Mouse (Mus musculus): ENCODE results near the gene Tacc2. TPM values are rescaled to one million over a fixed set of nuclear protein-coding genes. Genes with fewer than 3 reads are reported as not detected.

Tacc2 gene
- polyA plus RNA-seq, 1 experiment from 2014 or later = 63.4 TPM

DNA sequence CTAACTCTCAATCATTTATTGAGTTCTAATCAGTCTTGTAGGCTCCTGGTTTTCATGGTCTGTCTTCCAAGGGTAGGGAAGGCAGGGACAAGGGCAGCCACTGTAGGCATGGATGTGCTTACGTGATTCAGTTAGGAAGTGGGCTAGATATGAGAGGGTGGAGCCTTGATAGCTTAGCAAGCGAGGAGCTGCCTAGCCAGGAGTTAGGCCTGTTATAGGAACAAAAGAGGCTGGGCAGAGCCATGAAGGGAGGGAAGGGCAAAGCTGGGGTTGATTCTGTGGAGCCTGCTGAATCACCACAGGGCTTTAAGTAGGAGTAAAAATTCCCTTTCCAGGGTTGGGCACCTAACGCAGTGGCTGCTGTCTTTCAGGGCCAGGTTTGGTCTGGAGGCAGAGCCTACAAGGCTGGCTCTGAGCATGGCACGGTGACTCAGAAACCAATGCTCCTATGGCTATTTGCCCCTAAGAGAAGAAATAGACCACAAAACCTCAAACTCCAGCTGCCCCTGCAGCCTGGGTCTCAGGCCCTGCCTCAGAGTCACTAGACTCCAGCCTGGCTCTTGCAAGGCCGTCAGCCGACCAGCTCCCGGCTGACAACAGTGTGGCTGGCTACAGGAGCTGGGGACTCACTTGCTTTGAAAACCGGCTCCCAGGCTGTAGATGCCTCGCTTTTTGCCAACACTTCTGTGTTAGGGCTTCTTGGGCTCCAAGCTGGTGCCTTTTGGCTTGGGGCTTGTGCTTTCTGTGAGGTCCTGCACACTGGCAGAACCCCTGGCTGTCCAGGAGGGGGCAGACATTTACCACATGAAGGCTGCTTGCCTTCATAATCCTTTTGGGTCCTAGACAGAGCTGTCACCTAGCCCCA lies 96.2 kb downstream of the Tacc2 start:
- no peak overlapping the region for H3K4me3 ChIP-seq (ENCODE audit: low read depth, low read length)
- 62% methylated on average over 9 of the region's 9 CpGs for WGBS
- no peak overlapping the region for H3K4me2 ChIP-seq (ENCODE audit: low read depth, low read length)
- peaks cover 30% of the 10 kb centered on the region for H3K4me1 ChIP-seq (ENCODE audit: control insufficient read depth, insufficient read depth, low read length)
- peak; percentile 65; the same call in 1 of the 2 replicates for ATAC-seq (ENCODE audit: low read depth)
- no peaks in the 10 kb centered on the region for H3K27me3 ChIP-seq (ENCODE audit: control insufficient read depth, insufficient read depth, low read length)
- H3K9ac ChIP-seq (replicated peaks; ENCODE audit: low read depth, low read length) = no peak overlapping the region
- H3K36me3 ChIP-seq (ENCODE audit: control insufficient read depth, insufficient read depth, low read length) = no peaks in the 10 kb centered on the region
- 0 out of 2 replicates have a peak overlapping the region, but pooled peaks have one; percentile 18 for H3K27ac ChIP-seq (ENCODE audit: low read depth, low read length)
- no peaks in the 10 kb centered on the region for H3K9me3 ChIP-seq (ENCODE audit: control insufficient read depth, low read length)

- H3K9ac ChIP-seq (replicated peaks; ENCODE audit: low read depth, low read length) = no peak overlapping the region
- ATAC-seq (ENCODE audit: low read depth) = no peak
- H3K4me1 ChIP-seq (ENCODE audit: control insufficient read depth, insufficient read depth, low read length) = peaks cover 18% of the 10 kb centered on the region
- no peaks in the 10 kb centered on the region for H3K27me3 ChIP-seq (ENCODE audit: control insufficient read depth, insufficient read depth, low read length)
- H3K9me3 ChIP-seq (ENCODE audit: control insufficient read depth, low read length) = no peaks in the 10 kb centered on the region
- no peaks in the 10 kb centered on the region for H3K36me3 ChIP-seq (ENCODE audit: control insufficient read depth, insufficient read depth, low read length)
- H3K4me3 ChIP-seq (ENCODE audit: low read depth, low read length) = no peak overlapping the region
- H3K4me2 ChIP-seq (ENCODE audit: low read depth, low read length) = no peak overlapping the region
- no peak overlapping the region for H3K27ac ChIP-seq (ENCODE audit: low read depth, low read length)
- 58% methylated on average over 9 of the region's 9 CpGs for WGBS
Observed at GRCm38 (mm10) chr7:130674526-130674925, 97.3 kb downstream of the Tacc2 start.

DNA sequence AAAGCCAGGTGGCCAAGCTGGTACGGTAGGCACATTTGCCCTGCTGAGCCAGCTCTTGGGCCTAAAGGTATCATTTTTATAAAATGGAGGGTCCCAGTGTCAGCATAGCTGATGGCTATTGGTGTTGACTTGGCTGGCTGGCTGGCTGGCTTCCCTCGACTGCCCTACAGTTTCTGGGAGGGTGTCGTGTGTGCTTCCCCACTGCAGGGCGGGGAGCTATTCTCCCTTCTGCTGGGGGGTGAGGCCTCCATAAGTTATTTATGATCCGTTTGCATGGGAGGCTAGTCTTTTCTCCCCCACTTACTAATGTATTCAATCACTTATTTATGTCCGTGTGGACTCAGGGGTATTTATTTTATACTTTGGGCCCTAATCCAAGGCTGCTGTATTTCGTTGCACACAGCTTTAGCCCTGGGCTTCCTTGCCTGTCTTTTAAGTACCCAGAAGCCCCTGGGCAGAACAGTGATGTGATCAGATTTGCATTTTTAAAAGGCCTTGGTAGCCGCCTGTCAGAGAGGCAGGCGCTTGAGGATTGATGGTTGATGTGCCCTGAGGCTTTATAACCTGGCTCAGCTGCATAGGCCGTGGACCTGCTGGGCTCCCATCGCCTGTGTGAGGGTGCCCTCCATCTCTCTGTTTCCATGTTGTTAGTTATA lies 99.8 kb downstream of the Tacc2 start:
- H3K4me2 ChIP-seq (ENCODE audit: low read depth, low read length) = no peak overlapping the region
- no peaks in the 10 kb centered on the region for H3K27me3 ChIP-seq (ENCODE audit: control insufficient read depth, insufficient read depth, low read length)
- peak overlapping the region; percentile 72 for H3K27ac ChIP-seq (ENCODE audit: low read depth, low read length)
- WGBS = 28% methylated on average over 11 of the region's 11 CpGs
- H3K4me1 ChIP-seq (ENCODE audit: control insufficient read depth, insufficient read depth, low read length) = peaks cover 12% of the 10 kb centered on the region; the same call in 1 of the 2 replicates
- ATAC-seq (ENCODE audit: low read depth) = peak; percentile 63; the same call in 1 of the 2 replicates
- no peaks in the 10 kb centered on the region for H3K36me3 ChIP-seq (ENCODE audit: control insufficient read depth, insufficient read depth, low read length)
- H3K9ac ChIP-seq (replicated peaks; ENCODE audit: low read depth, low read length) = no peak overlapping the region
- H3K4me3 ChIP-seq (ENCODE audit: low read depth, low read length) = no peak overlapping the region
- no peaks in the 10 kb centered on the region for H3K9me3 ChIP-seq (ENCODE audit: control insufficient read depth, low read length)

- Histone ChIP-seq H3K9ac (replicated peaks; ENCODE audit: low read depth, low read length) (no peak overlapping the region), H3K36me3 (ENCODE audit: control insufficient read depth, insufficient read depth, low read length) (no peaks in the 10 kb centered on the region), H3K4me3 (ENCODE audit: low read depth, low read length) (no peak overlapping the region), H3K27ac (ENCODE audit: low read depth, low read length) (peak overlapping the region; percentile 72), H3K4me2 (ENCODE audit: low read depth, low read length) (no peak overlapping the region), H3K9me3 (ENCODE audit: control insufficient read depth, low read length) (no peaks in the 10 kb centered on the region), H3K27me3 (ENCODE audit: control insufficient read depth, insufficient read depth, low read length) (no peaks in the 10 kb centered on the region), H3K4me1 (ENCODE audit: control insufficient read depth, insufficient read depth, low read length) (peaks cover 12% of the 10 kb centered on the region; the same call in 1 of the 2 replicates)
- peak; percentile 33; the same call in 1 of the 2 replicates for ATAC-seq (ENCODE audit: low read depth)
- 45% methylated on average over 12 of the region's 12 CpGs for WGBS
Observed at GRCm38 (mm10) chr7:130677541-130678274, 100.5 kb downstream of the Tacc2 start.

DNA sequence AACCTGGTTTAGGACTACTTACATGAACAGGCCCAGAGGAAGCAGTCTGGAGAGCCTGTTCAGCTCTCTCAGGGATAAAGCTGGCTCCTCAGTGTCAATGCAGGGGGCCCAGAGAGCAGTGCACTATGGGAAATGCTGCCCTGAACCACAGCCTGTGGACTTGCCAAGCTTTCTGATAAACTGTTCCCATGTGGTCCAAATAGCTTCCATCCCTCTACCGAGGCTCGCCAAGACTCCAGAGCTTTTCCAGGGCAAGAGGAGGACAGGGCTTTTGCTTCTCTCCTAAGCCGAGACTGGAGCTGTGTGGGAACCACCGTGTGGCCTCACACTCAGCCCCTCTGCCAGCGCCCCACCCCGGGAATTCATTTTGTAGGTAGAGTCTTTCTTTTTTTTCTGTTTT lies 101.2 kb downstream of the Tacc2 start:
- no peak overlapping the region for H3K4me2 ChIP-seq (ENCODE audit: low read depth, low read length)
- H3K36me3 ChIP-seq (ENCODE audit: control insufficient read depth, insufficient read depth, low read length) = no peaks in the 10 kb centered on the region
- H3K9ac ChIP-seq (replicated peaks; ENCODE audit: low read depth, low read length) = no peak overlapping the region
- ATAC-seq (ENCODE audit: low read depth) = no peak
- H3K9me3 ChIP-seq (ENCODE audit: control insufficient read depth, low read length) = no peaks in the 10 kb centered on the region
- no peak overlapping the region for H3K4me3 ChIP-seq (ENCODE audit: low read depth, low read length)
- H3K27ac ChIP-seq (ENCODE audit: low read depth, low read length) = peak overlapping the region; percentile 72; the same call in 1 of the 2 replicates
- 67% methylated on average over 6 of the region's 6 CpGs for WGBS
- peaks cover 12% of the 10 kb centered on the region; the same call in 1 of the 2 replicates for H3K4me1 ChIP-seq (ENCODE audit: control insufficient read depth, insufficient read depth, low read length)
- H3K27me3 ChIP-seq (ENCODE audit: control insufficient read depth, insufficient read depth, low read length) = no peaks in the 10 kb centered on the region

DNA sequence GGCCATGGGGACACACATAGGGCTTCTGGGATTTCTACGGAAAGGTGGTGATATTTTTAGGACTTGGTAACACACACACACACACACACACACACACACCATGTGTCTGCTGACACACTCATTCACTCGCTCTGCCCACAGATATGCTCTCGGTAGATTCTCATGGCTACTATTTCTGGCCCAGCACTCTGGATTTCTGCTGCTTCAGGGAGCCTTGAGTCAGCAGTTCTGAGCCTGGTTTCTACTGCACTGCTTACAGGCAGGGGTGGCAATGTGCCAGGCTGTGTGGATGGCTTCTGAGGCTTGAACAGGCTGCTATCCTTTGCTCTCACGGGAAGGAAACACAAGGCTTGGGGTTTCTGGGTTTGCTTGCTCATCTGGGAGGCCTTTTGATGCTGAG lies 104.6 kb downstream of the Tacc2 start:
- Histone ChIP-seq H3K27ac (ENCODE audit: low read depth, low read length) (no peak overlapping the region), H3K9ac (replicated peaks; ENCODE audit: low read depth, low read length) (no peak overlapping the region), H3K9me3 (ENCODE audit: control insufficient read depth, low read length) (no peaks in the 10 kb centered on the region), H3K4me2 (ENCODE audit: low read depth, low read length) (no peak overlapping the region), H3K4me3 (ENCODE audit: low read depth, low read length) (no peak overlapping the region), H3K4me1 (ENCODE audit: control insufficient read depth, insufficient read depth, low read length) (peaks cover 12% of the 10 kb centered on the region; the same call in 1 of the 2 replicates), H3K36me3 (ENCODE audit: control insufficient read depth, insufficient read depth, low read length) (no peaks in the 10 kb centered on the region), H3K27me3 (ENCODE audit: control insufficient read depth, insufficient read depth, low read length) (no peaks in the 10 kb centered on the region)
- no peak for ATAC-seq (ENCODE audit: low read depth)
- WGBS = 65% methylated on average over 4 of the region's 4 CpGs

DNA sequence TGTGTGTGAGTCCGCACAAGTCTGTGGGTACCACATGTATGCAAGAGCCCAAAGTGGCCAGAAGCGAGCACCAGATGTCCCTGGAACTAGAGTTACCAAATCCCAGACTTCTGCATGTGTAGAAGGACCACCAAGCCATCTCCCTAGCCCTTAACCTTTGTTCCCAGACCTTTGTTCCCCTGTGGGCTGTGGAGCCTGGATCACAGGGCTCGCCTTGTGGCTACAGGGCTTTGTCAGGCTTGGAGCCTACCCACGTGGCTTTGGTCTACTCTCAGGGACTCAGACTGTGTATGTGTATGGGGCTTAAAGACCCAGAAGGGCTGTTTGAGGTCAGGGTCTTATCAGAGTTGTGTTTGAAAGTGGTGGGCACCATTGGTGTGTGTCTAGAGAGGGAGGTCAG lies 111.4 kb downstream of the Tacc2 start:
- Histone ChIP-seq H3K4me3 (ENCODE audit: low read depth, low read length) (no peak overlapping the region), H3K36me3 (ENCODE audit: control insufficient read depth, insufficient read depth, low read length) (no peaks in the 10 kb centered on the region), H3K27me3 (ENCODE audit: control insufficient read depth, insufficient read depth, low read length) (no peaks in the 10 kb centered on the region), H3K27ac (ENCODE audit: low read depth, low read length) (no peak overlapping the region), H3K9me3 (ENCODE audit: control insufficient read depth, low read length) (no peaks in the 10 kb centered on the region), H3K9ac (replicated peaks; ENCODE audit: low read depth, low read length) (no peak overlapping the region), H3K4me1 (ENCODE audit: control insufficient read depth, insufficient read depth, low read length) (peaks cover 5% of the 10 kb centered on the region; the same call in 1 of the 2 replicates), H3K4me2 (ENCODE audit: low read depth, low read length) (no peak overlapping the region)
- ATAC-seq (ENCODE audit: low read depth) = no peak
- 86% methylated on average over 4 of the region's 4 CpGs for WGBS

DNA sequence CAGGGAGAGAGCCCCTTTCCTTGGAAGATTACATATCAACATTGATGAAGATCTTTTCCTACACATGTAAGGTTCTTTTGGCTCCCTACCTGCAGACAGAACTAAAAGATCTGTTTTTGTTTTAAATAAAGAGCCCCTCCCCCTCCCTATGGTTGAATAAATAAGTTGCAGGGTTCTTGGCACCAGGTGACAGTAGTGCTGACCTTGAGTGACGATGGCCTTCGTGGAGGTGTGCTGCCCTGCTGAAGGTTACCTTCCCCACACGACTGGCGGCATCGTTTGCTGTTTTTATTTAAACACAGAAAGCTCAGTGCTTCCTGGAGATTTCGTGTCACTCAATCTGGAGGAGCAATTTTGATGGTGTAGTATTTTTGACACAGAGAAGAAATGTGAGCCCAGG lies 113.6 kb downstream of the Tacc2 start:
- Histone ChIP-seq H3K4me3 (ENCODE audit: low read depth, low read length) (no peak overlapping the region), H3K9ac (replicated peaks; ENCODE audit: low read depth, low read length) (no peak overlapping the region), H3K27ac (ENCODE audit: low read depth, low read length) (no peak overlapping the region), H3K27me3 (ENCODE audit: control insufficient read depth, insufficient read depth, low read length) (no peaks in the 10 kb centered on the region), H3K36me3 (ENCODE audit: control insufficient read depth, insufficient read depth, low read length) (no peaks in the 10 kb centered on the region), H3K9me3 (ENCODE audit: control insufficient read depth, low read length) (no peaks in the 10 kb centered on the region), H3K4me2 (ENCODE audit: low read depth, low read length) (no peak overlapping the region), H3K4me1 (ENCODE audit: control insufficient read depth, insufficient read depth, low read length) (peaks cover 20% of the 10 kb centered on the region)
- no peak for ATAC-seq (ENCODE audit: low read depth)
- 78% methylated on average over 6 of the region's 6 CpGs for WGBS

All from neural tube, embryonic 14.5 days (tissue).